Mouse (Mus musculus): ENCODE measurements around the gene Slc25a16.

GRCm38 (mm10) chr10:62993991-62994390 is 73.6 kb downstream of the Slc25a16 start:
- no peak for TF ChIP-seq CTCF (IDR thresholded peaks at IDR 0.05; ENCODE audit: borderline replicate concordance, control insufficient read depth, extremely low read depth, insufficient read depth, low read length, poor library complexity)
- no peak for TF ChIP-seq POLR2A (IDR thresholded peaks at IDR 0.05; ENCODE audit: control insufficient read depth, extremely low read depth, insufficient read depth, low read length, poor library complexity)

All from thymus, adult 2 months (tissue).